Mouse (Mus musculus) lung, postnatal 25 days (tissue): Measurements from ENCODE around the gene Relt.

Experiments
- DNase-seq: peaks from one replicate; pipeline ENCODE4 v3.0.0; 2022; ENCODE audit warnings: low spot score

The Relt gene

DNA sequence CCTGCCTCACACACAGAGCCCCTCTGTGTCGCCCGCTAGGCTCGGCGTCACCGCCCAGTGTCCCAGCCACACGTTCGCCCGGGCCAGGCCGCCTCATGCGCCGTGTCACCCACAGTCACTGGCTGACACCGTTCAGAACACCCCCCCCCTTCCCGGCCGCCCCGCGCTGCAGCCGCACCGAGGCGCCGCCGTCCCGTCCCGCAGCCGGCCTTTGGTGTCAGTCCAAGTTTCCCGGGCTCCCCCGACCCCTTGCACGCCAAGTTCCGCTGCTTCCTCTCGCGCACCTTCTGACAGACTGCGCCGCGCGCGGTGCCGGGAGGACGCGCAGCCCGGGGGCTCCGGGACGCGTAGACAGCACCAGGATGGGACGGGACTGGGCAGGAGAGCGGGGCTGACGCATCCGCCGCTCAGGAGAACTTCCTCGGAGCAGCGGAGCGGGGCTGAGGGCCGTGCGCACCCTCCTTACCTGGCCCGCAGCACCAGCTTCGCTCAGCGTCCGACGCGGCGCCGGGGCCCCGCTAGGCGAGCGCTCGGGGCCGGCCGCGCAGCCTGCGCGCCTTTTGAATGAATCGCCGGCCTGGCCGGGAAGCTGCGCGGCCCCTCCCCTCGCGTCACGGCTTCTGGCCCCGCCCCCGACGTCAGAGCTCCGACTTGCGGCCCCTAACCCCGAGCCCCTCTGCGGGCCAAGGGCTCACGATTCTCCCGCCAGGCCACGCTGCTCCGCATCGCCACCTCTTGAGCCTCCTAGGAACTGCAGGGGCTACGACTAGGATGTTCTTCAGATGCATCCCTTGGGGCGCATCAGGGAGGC lies at the start of gene Relt:
TSS of gene Relt (minus strand) at position 619 of the 811 bp plus-strand sequence.
- DNase-seq: peak; percentile 94

DNA sequence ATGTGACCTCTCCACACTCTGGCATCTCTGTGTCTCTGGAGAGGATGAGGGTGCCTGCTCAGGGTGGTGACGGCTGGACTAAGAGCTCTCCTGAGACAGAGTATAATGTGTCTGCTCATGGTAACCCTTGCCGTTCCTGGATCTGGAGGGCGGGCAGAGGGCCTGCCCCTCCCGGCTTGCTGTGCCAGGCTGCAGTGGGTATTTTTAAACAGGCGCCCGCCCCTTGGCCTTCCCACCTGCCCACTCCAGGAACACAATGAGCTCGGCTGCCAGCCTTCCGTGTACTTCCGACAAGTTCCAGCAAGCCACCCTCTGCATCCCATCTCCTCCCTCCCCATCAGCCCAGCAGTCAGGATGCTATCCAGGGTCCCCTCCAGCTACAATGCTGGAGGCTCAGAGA lies 48.5 kb upstream of the Relt start:
- DNase-seq: no peak

DNA sequence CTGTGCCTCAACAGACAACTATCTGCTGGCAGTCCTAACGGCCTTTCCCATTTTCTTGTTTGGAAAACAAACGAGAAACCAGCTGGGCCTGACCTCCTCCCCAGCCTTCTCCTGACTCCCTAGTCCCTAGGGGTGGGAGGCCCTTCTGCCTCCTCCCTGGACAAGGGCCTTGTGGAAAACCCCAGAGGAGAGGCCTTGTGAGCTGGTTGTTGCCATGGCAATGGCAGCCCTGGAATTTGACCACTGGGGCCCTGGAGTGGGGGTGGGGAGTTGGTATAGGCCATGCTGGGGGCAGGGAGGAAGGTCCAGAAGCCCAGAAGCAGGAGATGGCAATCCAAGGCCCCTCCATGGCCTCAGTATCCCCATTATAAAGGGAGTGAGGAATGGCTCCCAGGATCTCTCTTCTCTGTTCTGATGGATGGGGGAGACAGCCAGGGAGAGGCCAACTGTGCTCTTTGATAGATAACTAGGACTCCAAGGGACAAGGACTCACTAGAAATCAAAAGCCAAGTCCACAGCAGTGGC lies 48.1 kb upstream of the Relt start:
- DNase-seq: peak; percentile 54

DNA sequence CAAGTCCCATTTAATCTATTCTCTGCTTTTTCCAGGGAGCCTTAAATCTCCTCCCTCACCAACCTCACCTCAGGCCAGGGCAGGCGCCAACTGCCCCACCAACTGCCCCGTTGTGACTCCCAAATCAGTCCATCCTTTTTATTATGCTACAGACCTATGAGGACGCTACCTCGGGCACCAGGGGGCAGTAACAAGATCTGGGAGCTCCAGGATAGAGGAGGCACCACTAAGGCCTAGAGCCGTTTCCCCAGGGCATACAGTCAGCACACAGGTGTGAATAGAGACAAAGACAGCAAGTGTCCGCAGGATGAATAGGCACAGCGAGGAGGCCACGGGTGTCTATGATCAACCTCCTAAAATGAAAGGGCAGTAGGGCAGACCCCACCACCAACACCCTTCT lies 45.3 kb upstream of the Relt start:
- DNase-seq: peak; percentile 46

DNA sequence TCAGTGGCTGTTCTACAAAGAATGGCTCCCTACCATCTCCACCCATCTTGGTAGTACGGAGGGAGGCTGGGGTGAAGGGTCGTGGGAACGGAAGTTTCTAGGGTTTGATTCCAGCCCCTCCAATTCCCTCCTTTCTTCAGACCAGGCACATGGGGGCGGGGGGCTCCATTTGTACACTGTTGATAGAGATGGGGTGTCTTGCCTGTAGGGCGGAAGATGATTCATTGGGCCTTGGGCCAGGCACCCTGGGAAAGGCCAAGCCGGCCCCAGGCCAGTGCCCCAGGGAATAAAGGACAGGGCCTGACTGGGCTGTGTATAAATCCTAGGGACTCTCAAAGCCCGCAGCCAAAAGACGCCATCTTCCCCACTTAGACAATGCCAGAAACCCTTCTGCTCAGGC lies 44.8 kb upstream of the Relt start:
- DNase-seq: peak; percentile 47

DNA sequence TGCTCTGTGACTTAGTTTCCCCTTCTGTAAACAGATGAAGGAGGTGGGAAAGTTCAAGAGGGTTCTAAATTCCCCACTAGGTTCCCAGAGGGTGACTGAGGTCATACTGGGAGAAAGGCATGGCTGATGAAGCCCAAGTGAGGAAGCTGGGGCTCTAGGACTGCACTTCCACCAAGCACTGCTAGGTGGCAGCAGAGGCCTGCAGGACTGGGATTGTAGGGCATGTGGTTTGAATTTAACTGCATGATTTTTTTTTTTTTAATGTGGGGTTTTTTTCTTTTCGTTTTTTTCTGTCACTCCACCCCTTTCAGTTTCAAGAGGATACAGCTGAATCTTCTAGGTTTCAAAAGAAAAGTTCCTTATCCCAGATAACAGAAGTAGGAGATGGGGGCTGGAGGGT lies 44.0 kb upstream of the Relt start:
- peak; percentile 84 for DNase-seq

DNA sequence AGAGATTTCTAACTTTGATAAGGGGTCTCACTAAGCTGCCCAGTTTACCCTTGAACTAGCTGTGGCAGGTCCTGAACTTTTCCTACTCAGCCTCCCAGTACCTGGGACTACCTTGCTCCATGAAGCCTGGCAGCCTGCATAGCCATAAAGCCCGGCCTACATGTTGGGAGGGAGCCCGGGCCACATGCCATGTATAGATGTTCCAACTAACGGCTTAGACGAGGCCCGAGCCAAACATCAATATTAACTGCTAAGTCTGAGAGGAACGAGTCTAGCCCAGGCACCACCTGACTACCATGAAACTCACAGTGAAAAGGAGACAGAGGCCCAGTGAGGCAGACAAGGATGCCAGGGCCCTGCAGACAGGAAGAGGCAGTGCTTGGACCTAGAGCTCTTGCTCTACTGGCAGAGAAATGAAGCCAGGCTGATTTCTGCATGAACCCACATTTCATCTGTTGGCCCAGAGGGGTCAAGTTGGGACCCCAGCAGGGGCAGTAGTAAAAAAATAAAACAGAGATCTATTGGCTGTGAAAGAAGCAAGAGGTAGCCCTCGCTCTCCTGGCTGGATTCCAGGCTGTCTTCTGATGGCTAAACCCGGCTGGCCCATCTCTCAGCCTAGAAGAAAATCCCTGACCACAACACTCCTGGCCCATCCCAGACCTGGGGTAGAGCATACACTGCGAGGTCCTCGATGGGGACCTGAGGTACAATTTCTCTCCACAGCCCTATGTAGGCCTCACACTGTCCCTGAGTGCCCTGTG lies 43.0 kb upstream of the Relt start:
- no peak for DNase-seq

DNA sequence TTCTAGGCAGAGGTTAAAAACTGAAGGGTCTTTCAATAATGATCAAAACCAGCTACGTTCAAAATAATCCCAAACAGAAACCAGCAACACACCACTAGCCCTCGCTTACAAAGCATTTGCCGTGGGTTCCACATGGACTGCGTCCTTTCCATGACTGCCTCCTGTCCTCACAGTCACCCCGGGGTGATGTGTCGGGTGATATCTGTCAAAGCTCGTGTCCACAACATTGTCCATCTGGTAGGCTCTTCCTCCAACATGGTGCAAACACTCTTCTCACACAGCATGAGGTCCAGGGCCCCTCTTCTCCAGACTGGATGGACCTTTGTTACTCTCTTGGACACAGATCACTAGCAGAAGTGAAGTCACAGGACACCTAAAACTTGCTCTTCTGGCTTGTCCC lies 41.8 kb upstream of the Relt start:
- no peak for DNase-seq

DNA sequence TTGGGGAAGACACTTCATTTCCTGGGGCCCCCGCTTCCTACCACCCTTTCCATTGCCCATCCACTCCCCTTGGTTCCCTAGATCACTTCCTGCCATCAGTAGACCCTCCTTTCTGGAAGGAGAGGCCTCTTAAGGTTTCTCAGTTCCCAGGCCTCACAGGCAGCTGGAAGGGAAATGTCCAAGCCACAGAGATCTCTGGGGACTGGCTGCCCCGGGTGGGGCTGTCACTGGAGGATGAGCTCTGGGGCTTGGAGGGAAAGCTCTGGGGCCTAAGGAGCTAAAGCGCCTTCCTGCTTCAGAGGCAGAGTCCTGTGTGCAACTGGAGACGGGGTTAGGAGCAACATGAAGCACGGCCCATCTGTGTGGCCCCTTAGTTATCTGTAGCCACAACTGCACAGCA lies 41.4 kb upstream of the Relt start:
- DNase-seq: no peak

DNA sequence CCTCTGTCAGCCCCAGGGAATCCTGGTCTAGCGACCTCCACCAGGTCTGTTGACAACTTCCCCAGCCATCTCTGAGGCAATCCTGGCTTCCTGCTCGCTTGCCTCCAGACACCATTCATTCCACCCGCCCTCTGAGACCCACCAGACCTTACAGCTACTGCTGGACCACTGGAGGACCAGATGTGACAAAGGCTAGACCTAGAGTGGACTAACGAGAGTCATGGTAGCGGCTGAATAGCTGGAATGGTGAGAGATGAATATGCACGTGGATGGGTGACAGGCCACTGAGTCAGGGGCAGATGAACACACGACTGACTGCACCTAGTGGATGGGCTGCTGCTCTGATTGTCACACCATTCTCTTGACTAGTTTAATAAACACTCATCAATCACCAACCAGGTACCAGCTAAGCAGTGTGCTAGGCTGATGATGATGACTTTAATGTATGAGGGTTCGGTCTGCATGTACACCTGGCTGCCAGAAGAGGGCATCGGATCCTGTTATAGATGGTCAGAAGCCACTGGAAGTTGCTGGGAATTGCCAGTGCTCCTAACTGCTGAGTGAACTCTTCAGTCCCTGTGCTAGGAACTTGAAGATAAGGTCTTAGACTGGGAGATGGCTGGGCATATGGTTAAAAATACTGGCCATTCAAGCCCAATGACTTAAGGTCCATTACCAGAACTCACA lies 39.3 kb upstream of the Relt start:
- no peak for DNase-seq

DNA sequence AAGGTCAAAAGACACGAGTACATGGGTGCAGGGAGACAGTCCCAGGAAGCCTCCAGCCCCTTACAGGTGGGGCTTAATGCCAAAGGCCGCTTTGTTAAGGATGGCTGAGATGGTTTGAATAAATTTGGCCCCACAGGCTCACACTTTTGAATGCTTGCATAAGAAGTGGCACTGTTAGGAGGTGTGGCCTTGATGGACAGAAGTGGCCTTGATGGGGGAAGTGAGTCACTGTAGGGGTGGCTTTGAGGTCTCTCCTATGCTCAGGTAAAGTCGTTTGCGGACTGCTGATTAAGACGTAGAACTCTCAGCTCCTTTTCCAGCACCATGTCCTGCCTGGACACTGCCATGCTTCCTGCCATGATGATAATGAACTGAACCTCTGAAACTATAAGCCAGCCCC lies 34.6 kb upstream of the Relt start:
- no peak for DNase-seq

DNA sequence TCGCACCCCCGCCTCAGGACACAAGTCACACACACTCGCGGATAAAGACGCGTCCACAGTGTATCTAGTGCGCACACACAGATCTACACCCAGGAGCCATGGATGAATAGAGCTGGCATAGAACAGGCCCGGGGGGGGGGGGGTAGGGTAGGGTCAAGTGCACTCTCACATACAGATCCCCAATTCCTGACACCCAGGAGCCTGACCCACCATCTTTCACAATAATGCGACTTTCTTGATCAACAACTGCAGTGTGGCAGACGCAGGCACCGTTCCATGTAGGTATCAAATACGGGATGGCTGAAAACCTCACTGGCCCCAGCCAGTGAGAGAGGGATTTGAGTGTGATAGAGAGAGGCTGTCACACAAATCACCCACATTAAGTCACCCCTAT lies 31.6 kb upstream of the Relt start:
- DNase-seq: no peak

DNA sequence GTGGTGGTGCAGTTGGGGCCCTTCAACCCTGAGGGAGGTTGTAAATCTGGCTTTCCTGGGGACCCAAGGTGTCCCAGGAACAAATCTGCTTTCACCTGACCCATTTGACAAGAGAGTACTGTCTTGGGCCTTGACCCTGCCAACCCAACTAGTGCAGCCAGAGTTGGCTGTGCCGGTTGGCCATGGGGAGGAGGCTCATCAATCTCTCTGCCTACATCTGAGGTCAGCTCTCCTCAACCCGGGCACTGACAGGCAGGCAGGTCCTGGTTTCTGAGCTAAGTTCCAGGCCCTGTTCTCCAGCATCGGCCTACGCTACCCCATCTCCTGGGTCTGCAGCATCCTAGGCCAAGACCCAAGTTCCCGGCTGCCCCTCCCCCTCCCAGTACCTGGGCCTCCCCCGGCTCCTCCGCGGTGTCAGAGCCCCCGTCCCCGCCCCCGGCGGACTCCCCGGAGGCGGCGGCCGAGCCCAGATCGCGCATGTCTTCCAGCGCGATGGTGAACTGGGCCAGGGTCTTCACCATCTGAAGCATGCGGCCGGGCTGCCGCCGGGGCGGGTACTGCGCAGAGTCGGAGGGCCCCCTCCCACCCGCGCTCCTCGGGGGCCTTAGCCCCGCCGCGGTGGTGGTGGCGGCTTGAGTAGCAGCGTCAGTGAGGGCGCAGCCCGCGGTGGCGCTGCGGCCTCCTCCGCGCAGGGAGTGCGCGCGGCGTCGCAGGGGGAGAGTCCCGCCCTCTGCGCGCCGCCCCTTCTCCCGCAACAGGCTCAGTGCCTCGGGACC lies 31.0 kb upstream of the Relt start:
- DNase-seq: no peak

DNA sequence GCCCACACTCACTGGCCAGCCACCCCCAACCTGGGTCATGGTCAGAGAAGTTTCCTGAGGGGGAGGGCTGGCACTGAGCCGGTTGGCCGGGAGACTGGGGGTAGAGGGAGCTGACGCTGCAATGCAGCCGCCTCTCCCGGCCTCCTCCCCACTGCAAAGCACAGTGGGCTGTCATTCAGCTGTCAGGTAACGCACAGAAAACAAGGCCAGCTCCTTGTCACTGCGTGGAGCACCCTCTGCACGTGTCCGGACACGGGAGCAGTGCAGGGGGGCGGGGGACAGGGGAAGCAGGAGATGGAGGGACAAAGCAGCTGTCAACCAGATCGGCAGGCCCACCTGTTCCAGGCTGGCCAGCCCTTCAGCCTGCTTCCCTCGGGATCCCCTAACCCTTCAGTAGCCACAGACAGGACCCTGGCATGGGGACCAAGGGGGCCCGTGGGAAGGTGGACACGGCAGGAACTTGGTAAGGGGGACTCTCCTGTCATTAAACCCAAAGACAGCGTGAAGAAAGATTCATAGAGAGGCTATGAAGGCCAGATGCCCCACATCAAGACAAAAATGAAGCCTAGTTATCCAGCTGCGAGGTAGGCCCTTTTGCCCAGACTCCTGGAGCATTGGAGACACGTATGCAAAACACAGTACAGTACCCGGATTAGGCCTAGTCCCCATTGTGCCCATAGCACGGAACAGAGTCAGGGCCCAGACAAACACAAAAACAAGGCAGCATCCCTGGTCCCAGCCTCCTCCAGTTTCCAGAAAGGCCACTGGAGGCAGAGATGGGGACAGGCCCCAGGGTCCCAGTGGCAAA lies 30.2 kb upstream of the Relt start:
- DNase-seq: peak; percentile 16

DNA sequence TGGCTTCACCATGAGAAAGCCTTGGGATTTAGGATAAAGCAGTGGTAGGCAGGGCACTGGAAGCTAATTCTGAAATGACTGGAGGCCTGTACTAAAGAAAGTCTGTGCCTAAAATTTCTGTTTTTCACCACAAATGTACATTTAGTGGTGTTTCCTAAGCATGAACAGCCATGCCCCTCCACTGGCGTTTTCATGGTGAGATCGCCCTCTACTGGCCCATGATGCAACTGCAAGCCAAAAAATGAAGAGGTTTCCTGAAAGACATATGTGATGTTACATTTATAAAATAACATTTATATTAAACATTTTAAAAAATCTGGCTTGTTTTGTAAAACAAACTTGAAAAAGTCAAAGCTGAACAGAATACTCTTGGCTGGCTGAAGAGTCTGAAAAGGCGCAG lies 23.3 kb upstream of the Relt start:
- peak; percentile 25 for DNase-seq

DNA sequence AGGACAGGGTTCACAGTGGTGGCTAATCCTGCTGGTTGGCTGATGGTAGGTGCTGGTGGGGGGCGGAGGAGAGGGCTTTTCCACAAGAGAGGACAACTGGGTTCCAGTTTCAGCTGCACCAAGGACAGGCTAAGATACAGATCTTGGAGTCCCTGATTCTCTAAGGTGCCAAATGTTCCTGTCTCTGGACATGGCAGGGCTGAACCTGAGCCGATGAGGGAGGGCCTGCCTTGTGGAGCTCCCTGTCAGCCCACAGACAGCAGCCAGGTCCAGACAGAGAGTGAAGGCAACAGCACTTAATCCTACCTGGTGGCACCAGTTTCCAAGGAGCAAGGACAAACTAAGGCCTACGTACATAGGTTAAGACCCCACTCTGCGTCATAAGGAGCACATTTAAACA lies 21.2 kb upstream of the Relt start:
- DNase-seq: no peak

DNA sequence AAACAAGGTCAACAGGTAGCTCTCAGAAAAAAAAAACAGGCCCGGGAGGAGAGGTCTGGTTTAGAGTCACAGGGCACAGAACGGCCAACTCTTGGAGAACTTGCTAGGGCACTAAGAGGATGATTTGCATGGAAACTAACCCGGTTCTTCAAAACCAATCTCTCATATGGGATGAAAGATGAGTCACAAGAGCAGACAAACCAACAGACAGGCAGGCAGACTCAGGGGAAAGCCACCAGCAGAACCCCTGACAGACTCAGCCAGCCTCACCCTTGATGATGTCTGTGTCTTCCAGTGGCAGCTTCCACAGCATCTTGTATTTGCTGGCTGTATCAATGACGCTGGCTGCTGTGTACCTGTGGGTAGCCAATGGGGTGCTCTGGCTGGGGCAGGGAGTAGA lies 18.7 kb upstream of the Relt start:
- no peak for DNase-seq

DNA sequence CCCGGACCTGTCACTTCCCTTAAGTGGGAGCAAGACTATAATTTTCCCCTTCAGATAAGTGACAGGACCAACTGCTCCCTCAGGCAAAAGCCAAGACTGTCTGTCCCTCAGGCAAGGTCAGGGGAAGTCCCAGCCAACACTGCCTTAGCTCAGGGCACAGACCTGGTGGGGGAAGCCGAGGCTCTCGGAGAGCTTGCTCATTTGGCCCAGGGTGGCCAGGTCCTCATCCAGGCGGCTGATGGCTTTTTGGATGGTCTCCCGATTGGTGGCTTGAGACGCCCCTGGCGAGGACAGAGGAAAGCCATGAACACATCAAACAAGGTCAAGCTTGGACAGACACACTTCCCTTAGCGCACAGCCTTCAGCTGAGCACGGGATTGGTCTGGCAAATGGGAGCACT lies 18.3 kb upstream of the Relt start:
- DNase-seq: no peak

DNA sequence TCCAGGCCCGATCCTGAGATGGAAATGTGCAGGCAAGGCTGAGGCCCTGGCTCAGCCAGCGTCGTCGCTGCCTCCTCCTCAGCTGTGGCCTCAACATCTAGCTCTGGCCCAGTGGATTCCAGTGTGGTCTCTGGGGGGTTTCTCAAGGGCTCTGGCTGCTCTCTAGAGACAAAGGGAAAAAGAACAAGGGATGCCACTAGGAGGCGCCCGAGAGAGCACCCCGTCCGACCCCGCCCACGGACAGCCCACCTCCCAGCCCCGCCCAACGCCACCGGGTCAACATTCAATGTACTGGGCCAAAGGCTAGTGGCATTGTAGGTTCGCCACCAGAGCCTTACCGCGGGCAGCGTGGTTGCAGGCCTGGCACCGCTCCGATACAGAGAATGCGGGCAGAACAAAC lies 16.3 kb upstream of the Relt start:
- DNase-seq: peak; percentile 67

DNA sequence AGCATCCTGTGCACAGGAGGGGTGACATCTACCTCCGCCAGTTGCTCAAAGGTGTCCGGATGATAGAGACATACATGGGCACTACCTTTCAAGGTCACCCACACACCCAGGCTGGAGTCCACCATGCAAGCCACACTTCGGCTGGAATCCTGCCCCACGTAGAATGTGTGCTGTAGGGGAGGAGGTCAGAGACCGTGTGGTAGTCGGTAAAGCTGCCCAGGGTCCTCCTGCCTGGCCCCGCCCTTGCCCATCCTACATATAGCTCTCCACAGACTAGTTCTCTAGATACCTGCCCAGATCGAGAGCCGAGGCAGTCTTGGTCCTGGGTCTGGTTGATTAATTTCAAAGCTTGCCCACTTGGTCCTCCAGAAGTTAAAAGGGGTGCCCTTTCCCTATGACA lies 13.5 kb upstream of the Relt start:
- no peak for DNase-seq

DNA sequence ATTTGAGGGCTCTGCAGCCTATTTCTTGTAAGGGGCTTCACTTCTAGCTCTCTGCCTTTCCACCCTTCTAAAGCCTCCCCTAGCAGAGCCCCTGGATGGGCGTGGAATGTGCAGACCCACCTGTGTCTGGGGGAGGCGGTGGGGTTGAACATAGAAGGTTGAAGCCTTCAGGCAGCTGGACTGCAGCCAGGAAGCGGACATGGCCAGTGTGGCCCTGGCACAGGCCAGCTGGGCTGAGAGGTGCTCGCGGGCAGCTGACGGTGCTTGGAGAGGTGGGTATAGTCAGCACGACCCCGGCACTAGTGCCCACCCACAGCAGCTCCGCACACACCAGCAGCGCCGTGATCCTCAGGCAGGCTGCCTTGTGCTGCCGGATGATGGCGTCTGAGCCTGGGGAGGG lies 13.0 kb upstream of the Relt start:
- DNase-seq: no peak
